Mouse (Mus musculus) heart, embryonic 10.5 days (tissue): ENCODE data around the gene Spcs3. TPM values are rescaled to one million over a fixed set of nuclear protein-coding genes. Genes with fewer than 3 reads are reported as not detected.
"Not testable (repeated sequence)": the region's sequence is repeated elsewhere in the genome, so short reads cannot be mapped to it uniquely, and the experiment has no call there.

Experiments
- DNase-seq: peaks from one replicate; pipeline ENCODE4 v3.0.0-alpha.2; 2017; ENCODE audit warnings: low spot score
- H3K27ac ChIP-seq: fragments of 300-500 bp; sonication (generic); 2 replicates; pipeline ENCODE4 v1.5.1; 2016; ENCODE audit warnings: mild to moderate bottlenecking
- H3K27me3 ChIP-seq: fragments of 300-500 bp; sonication (generic); 2 replicates; pipeline ENCODE4 v1.6.1; 2016; ENCODE audit warnings: mild to moderate bottlenecking; ENCODE audit not compliant: poor library complexity, insufficient read depth, severe bottlenecking
- H3K36me3 ChIP-seq: fragments of 300-500 bp; sonication (generic); 2 replicates; pipeline ENCODE4 v1.6.1; 2016; ENCODE audit warnings: mild to moderate bottlenecking, moderate library complexity
- H3K4me1 ChIP-seq: fragments of 300-500 bp; sonication (generic); 2 replicates; pipeline ENCODE4 v1.6.1; 2016; ENCODE audit warnings: mild to moderate bottlenecking
- H3K4me3 ChIP-seq: fragments of 300-500 bp; sonication (generic); 2 replicates; pipeline ENCODE4 v1.5.1; 2016; ENCODE audit warnings: mild to moderate bottlenecking, moderate library complexity
- H3K9me3 ChIP-seq: fragments of 300-500 bp; sonication (generic); 2 replicates; pipeline ENCODE4 v1.6.1; 2016; ENCODE audit warnings: mild to moderate bottlenecking, moderate library complexity
- WGBS: fragments of 180-500 bp; shearing (Covaris S2); methylation state at CpG from one replicate; pipeline ENCODE4 v1.1.7; 2016; 5-methylcytosine and 5-hydroxymethylcytosine counted together
- polyA plus RNA-seq: library from polyadenylated mRNA; unstranded; fragments of >200 nt; fragmentation: Nextera tagmentation; extraction: Ambion mirVana; gene quantifications from 2 replicates; pipeline ENCODE4 v1.2.1, GENCODE M21; 2016

Gene Spcs3
- polyA plus RNA-seq, 1 experiment from 2014 or later = 94.8 TPM

DNA sequence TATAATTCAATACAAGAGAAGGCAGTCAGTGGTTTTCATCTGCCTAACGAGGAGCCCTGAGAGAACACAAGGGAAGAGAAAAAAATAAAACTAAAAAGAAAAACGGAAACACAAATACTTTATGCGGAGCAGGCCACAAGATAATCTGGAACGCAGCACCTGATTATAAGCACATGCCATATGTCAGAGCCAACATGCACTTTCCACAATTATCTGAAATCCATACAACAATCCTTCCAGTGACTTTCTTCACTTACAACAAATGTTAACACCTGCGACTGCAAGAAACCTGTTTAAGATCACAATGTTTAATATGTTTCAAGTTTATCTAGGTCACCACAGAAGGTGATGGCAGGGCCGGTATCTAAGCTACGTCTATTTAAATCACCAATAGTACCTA lies 1.2 kb downstream of the Spcs3 start:
- 39% methylated on average over 7 of the region's 7 CpGs for WGBS
- no peaks in the 10 kb centered on the region for H3K9me3 ChIP-seq
- no peaks in the 10 kb centered on the region for H3K27me3 ChIP-seq
- H3K4me1 ChIP-seq = peaks cover 17% of the 10 kb centered on the region; the same call in 1 of the 2 replicates
- H3K36me3 ChIP-seq = peaks cover 25% of the 10 kb centered on the region
- peak overlapping the region; percentile 98; the same call in 1 of the 2 replicates for H3K27ac ChIP-seq
- DNase-seq = no peak
- H3K4me3 ChIP-seq = peak overlapping the region; percentile 94

DNA sequence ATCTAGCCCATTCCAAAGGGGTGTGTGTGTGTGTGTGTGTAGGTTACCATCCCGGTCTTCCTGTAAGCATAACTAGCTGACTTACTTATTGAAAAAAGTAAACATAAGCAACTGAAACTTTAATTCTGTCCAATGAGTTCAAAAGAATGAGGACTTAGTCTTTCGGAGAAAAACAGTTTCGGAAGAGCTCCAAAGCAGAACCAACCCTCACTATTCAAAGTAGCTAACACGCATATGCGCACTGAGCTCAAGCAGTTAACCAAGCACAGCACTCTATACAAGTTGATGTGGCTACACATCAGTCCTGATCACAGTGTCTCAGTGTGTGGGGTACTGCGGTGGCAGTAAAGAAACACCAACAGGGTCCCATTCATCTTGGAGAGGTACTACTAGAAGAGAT lies 3.1 kb downstream of the Spcs3 start:
- DNase-seq = no peak
- 97% methylated on average over 6 of the region's 6 CpGs for WGBS
- H3K36me3 ChIP-seq = peaks cover 38% of the 10 kb centered on the region

DNA sequence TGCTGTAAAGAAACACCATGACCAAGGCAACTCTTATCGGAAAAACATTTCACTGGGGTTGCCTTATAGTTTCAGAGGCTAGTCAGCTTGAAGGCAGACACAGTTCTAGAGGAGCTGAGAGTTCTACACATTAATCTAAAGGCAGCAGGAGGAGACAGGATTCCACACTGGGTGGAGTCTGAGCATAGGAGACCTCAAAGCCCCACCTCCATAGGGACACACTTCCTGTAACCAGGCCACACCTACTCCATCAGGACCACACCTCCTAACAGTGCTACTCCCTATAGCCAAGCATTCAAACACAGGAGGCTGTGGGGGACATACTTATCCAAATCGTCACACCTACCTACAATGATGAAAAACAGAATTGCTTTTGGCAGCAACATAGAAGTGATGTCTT lies 4.2 kb downstream of the Spcs3 start:
- DNase-seq = no peak
- WGBS = 90% methylated on average over 2 of the region's 2 CpGs
- Histone ChIP-seq H3K27me3 (no peaks in the 10 kb centered on the region), H3K36me3 (peaks cover 44% of the 10 kb centered on the region), H3K9me3 (no peaks in the 10 kb centered on the region), H3K4me3 (no peak overlapping the region), H3K4me1 (peaks cover 17% of the 10 kb centered on the region; the same call in 1 of the 2 replicates), H3K27ac (no peak overlapping the region)

More for the DNA sequence above, 3.1 kb downstream of the Spcs3 start:
- no peaks in the 10 kb centered on the region for H3K27me3 ChIP-seq
- peaks cover 17% of the 10 kb centered on the region; the same call in 1 of the 2 replicates for H3K4me1 ChIP-seq
- no peak overlapping the region for H3K4me3 ChIP-seq
- no peaks in the 10 kb centered on the region for H3K9me3 ChIP-seq
- H3K27ac ChIP-seq = no peak overlapping the region

DNA sequence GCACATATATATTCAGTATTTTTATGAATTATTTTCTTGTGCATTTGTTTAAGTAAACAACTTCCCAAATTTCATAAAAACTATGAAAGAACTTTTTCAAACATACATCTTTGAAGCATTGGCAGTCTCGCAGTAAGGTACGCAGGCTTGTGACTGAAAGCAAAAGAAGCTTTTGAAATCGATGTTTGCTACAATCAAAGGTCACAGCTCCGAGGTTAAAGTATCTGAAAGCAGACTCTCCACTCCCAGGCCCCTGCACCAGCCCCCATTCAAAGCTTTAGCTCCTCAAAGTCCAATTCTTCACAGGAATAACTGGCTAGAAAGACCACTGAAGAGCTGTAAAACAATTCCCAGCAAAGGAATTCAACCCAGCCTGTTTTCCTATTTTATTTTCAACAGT lies 9.3 kb downstream of the Spcs3 start:
- 77% methylated on average over 4 of the region's 4 CpGs for WGBS
- H3K36me3 ChIP-seq = peaks cover 31% of the 10 kb centered on the region
- no peaks in the 10 kb centered on the region; the same call in 1 of the 2 replicates for H3K4me1 ChIP-seq
- H3K27me3 ChIP-seq = no peaks in the 10 kb centered on the region
- no peak overlapping the region for H3K27ac ChIP-seq
- no peak for DNase-seq
- no peak overlapping the region for H3K4me3 ChIP-seq
- H3K9me3 ChIP-seq = no peaks in the 10 kb centered on the region

DNA sequence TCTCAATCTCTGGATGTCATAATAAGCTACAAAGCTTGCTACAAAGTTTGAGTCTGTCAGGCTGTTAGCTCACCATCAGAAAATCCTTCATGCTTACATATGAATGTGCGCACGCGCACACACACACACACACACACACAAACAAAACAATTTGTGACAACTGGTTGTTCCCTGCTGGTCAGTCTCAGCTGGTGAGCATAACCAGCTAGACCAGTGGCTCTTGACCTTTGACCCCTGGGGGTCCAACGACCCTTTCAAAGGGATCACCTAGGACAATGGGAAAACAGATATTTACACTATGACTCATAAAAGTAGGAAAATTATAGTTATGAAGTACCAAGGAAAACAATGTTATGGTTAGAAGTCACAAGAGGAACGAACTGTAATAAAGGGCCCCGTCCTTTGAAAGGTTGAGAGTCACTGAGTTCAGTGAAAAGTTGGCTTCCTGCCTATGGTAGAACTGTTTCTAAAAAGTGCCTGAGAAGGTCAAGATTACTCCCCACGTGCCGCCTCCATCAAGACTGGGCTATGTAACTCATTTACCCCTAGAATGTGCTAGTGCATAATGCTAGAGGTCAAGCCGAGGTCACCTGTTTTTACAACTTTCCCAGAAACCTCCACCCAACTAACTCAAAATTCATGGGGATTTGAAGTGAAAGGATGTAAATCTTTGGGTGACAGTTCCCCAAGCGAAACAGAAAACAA lies 10.9 kb downstream of the Spcs3 start:
- Histone ChIP-seq H3K4me3 (no peak overlapping the region), H3K4me1 (no peaks in the 10 kb centered on the region; the same call in 1 of the 2 replicates), H3K9me3 (no peaks in the 10 kb centered on the region), H3K27ac (no peak overlapping the region), H3K36me3 (peaks cover 21% of the 10 kb centered on the region; the same call in 1 of the 2 replicates), H3K27me3 (no peaks in the 10 kb centered on the region)
- WGBS = 78% methylated on average over 10 of the region's 10 CpGs
- DNase-seq = no peak

DNA sequence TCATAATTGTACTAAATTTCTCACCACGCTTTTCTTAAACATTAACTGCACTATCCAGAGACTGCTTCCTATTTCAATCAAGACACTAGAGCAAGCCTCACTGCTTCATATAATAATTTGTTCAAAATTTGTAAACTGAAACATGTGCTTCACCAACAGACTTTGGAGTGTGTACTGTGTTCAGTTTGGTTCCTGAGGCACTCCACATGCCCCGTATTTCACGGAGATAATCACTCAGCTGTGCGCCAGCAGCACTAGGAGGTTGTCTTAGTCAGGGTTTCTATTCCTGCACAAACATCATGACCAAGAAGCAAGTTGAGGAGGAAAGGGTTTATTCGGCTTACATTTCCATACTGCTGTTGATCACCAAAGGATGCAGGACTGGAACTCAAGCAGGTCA lies 17.6 kb downstream of the Spcs3 start:
- DNase-seq, H3K27me3 ChIP-seq: not testable (repeated sequence)

DNA sequence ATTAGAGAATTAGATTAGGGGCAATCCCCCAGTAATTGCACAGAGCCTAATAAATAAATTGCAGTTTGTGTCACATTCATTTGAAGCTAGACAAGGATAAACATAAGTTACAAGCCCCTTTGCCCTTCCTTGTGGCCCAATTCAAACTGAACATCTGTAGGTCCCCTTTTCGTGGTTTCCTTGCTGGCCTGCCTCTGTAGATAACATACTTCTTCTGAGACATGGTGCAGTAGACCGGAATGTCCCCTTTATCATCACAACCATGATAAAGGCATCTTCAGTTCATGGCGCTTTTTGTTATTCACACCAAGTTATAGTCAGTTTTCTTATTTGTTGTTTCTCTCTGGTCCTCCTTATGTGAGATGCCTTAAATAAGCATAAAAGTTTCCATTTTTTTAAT lies 18.0 kb downstream of the Spcs3 start:
- Histone ChIP-seq H3K27me3 (no peaks in the 10 kb centered on the region), H3K27ac (no peak overlapping the region), H3K9me3 (no peaks in the 10 kb centered on the region), H3K4me3 (no peak overlapping the region), H3K36me3 (no peaks in the 10 kb centered on the region), H3K4me1 (0 out of 2 replicates have a peak, but pooled peaks cover 6% of the 10 kb centered on the region)
- no peak for DNase-seq
- WGBS = 42% methylated on average over 3 of the region's 3 CpGs

More for the DNA sequence above, 17.6 kb downstream of the Spcs3 start:
- H3K27ac ChIP-seq, H3K4me1 ChIP-seq, H3K4me3 ChIP-seq, H3K36me3 ChIP-seq, H3K9me3 ChIP-seq: not testable (repeated sequence)
- 80% methylated on average over 5 of the region's 5 CpGs for WGBS

DNA sequence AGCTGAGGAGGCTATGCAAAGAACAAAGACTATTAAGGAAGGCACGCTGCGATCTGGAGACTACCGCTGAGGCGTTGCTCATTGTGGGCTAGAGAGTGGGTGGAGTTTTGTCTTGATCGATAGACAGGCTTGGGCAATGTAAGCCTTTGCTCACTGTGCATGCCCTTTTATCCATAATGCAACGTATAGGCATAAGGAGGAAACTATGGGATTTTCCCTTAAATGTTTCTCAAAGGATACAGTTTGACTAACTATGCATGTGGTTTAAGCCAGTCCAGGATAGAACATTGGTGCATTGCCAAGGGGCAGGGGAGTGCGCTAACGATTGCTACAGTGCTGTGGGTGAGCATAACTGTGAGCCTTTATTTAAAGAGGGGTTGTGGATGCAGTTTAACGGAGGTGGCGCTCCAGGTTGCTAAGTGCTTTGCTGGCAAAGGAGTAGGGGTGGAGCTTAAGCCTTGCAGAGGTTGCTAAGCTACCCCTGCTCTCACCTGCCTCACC lies 20.5 kb downstream of the Spcs3 start:
- Histone ChIP-seq H3K4me1 (0 out of 2 replicates have a peak, but pooled peaks cover 6% of the 10 kb centered on the region), H3K4me3 (peak overlapping the region; percentile 59), H3K27me3 (no peaks in the 10 kb centered on the region), H3K9me3 (no peaks in the 10 kb centered on the region), H3K36me3 (no peaks in the 10 kb centered on the region), H3K27ac (peak overlapping the region; percentile 10; the same call in 1 of the 2 replicates)
- 5% methylated on average over 10 of the region's 10 CpGs for WGBS
- no peak for DNase-seq

DNA sequence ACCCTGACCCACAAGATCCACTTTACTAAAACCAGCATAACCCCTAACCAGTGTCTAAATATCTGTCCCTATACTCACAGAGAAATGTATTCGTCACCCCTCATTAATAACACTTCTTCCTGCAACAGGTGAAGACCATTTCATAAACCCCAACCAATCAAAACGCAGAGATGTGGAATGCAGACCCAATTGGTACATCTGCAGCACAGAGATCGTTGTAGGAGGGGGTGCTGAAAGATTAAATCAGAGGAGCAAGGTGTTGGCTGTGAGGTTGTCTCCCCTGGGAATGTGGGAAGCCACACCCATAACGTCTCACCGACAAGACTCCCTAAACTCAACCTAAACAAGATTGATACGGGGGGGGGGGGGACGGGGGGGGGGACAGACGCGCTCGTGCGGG lies 21.0 kb downstream of the Spcs3 start:
- Histone ChIP-seq H3K4me3 (peak overlapping the region; percentile 59), H3K4me1 (0 out of 2 replicates have a peak, but pooled peaks cover 6% of the 10 kb centered on the region), H3K36me3 (no peaks in the 10 kb centered on the region), H3K27me3 (no peaks in the 10 kb centered on the region), H3K27ac (peak overlapping the region; percentile 10; the same call in 1 of the 2 replicates), H3K9me3 (no peaks in the 10 kb centered on the region)
- no peak for DNase-seq
- 6% methylated on average over 10 of the region's 11 CpGs for WGBS

DNA sequence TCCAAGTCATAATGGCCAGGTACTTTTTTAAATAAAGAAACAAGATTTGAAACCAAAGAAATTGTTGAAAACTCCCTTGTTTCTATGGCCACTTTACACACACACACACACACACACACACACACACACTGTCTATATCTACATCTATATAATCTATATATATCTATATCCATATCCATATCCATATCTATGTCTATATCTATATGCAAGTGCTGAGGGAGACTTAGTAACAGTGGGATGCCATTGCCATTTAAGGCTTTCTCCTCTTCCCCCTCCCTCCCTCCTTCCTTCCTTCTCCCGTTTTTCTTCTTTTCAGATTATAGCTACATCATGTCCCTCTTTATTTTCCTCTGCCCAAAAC lies 21.7 kb downstream of the Spcs3 start:
- Histone ChIP-seq H3K4me1 (0 out of 2 replicates have a peak, but pooled peaks cover 6% of the 10 kb centered on the region), H3K27me3 (no peaks in the 10 kb centered on the region), H3K9me3 (no peaks in the 10 kb centered on the region), H3K36me3 (no peaks in the 10 kb centered on the region), H3K27ac (no peak overlapping the region), H3K4me3 (no peak overlapping the region)
- 25% methylated on average over 1 of the region's 1 CpGs for WGBS
- DNase-seq = no peak

DNA sequence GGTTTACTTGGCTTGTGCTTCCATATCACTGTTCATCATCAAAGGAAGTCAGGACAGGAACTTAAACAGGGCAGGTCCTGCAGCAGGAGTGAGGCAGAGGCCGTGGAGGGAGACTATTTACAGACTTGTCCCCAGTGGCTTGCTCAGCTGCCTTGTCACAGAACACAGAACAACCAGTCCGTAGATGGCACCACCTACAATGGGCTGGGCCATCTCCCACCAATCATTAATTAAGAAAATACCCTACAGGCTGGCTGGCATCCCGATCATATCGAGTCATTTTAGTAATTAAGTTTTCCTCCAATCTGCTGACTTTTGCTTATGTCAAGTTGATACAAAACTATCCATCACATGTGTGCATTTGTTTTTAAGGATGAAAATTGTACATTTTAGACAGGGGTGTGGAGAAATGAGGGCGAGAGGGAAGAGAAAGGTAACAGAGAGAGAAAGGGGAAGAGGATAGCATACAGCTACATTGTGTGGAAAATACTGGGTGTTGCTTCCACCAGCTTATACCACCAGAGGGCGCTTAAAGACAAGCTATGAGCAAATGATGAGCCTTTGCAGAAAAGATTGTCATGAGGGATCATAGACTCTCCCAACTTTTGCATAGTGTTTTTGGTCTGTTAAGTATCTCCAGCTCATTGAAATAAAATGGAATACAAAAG lies 22.2 kb downstream of the Spcs3 start:
- Histone ChIP-seq H3K4me1 (0 out of 2 replicates have a peak, but pooled peaks cover 6% of the 10 kb centered on the region), H3K36me3 (no peaks in the 10 kb centered on the region), H3K9me3 (no peaks in the 10 kb centered on the region), H3K27ac (no peak overlapping the region), H3K4me3 (no peak overlapping the region), H3K27me3 (no peaks in the 10 kb centered on the region)
- 29% methylated on average over 6 of the region's 6 CpGs for WGBS
- DNase-seq = peak; percentile 82

DNA sequence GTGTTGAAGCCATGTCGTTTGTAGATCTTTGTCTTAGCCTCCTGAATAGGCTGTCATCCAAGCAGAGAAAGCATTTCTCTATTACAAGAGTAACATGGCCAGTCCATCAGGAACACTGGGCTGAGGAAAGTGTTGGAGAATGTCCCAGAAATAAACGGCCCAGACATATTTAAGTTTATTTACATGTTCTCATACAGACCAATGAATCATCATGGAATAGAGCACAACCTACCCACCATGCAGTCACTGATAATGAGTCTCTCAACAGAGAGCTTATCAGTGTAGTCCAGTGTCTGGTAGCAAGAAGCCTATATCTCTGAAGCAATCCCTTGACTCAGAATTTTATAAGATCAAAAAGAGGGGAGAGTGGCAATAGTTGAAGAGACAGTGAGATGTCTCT lies 24.7 kb downstream of the Spcs3 start:
- WGBS = 58% methylated on average over 2 of the region's 2 CpGs
- DNase-seq = no peak
- Histone ChIP-seq H3K9me3 (no peaks in the 10 kb centered on the region), H3K27ac (no peak overlapping the region), H3K4me1 (0 out of 2 replicates have a peak, but pooled peaks cover 6% of the 10 kb centered on the region), H3K27me3 (no peaks in the 10 kb centered on the region), H3K4me3 (no peak overlapping the region), H3K36me3 (no peaks in the 10 kb centered on the region)

DNA sequence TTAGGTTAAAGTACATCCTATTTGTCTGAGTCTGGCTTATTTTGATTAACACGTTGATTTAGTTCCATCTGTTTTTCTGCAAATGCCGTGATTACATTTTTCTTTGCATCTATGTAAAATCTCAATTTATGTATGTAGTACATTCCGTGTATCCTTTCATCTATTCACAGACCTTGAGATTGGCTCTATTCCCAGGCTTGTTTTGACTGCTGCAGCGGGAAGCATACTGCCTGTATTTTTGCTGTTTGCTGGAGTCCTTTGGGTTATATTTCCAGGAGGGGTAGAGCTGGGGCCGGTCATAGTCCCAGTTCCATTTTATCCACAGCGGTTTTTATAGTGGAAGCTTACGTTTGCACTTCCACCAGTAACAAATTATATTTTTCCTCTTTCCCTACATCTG lies 26.7 kb downstream of the Spcs3 start:
- H3K36me3 ChIP-seq = no peaks in the 10 kb centered on the region
- no peaks in the 10 kb centered on the region for H3K9me3 ChIP-seq
- no peaks in the 10 kb centered on the region for H3K4me1 ChIP-seq
- no peak overlapping the region for H3K27ac ChIP-seq
- H3K27me3 ChIP-seq = no peaks in the 10 kb centered on the region
- 83% methylated on average over 7 of the region's 7 CpGs for WGBS
- DNase-seq = no peak
- no peak overlapping the region for H3K4me3 ChIP-seq
